Mouse (Mus musculus) kidney, embryonic 16.5 days (tissue): Measurements from ENCODE around the gene Slc38a2. TPM values are rescaled to one million over a fixed set of nuclear protein-coding genes. Genes with fewer than 3 reads are reported as not detected.

Experiments
- ATAC-seq: fragments of 200-750 bp; cut with Nextera tagmentation; 2 replicates; pipeline ENCODE4 v1.8.0; 2017; ENCODE audit warnings: moderate TSS enrichment; ENCODE audit not compliant: low FRiP score, low TSS enrichment
- H3K27ac ChIP-seq: fragments of 300-500 bp; sonication (generic); 2 replicates; pipeline ENCODE4 v1.5.1; 2014; ENCODE audit warnings: low read length
- H3K27me3 ChIP-seq: fragments of 300-500 bp; sonication (generic); 2 replicates; pipeline ENCODE4 v1.6.1; 2014; ENCODE audit warnings: low read length, control low read depth, mixed read lengths; ENCODE audit not compliant: insufficient read depth
- H3K36me3 ChIP-seq: fragments of 300-500 bp; sonication (generic); 2 replicates; pipeline ENCODE4 v1.6.1; 2014; ENCODE audit warnings: low read length, control low read depth, mixed read lengths; ENCODE audit not compliant: insufficient read depth
- H3K4me1 ChIP-seq: fragments of 300-500 bp; sonication (generic); 2 replicates; pipeline ENCODE4 v1.6.1; 2014; ENCODE audit warnings: low read length, control low read depth, mixed read lengths; ENCODE audit not compliant: insufficient read depth
- H3K4me2 ChIP-seq: fragments of 300-500 bp; sonication (generic); replicated peaks from 2 replicates; pipeline ENCODE4 v1.6.1; 2014; ENCODE audit warnings: low read depth, low read length
- H3K4me3 ChIP-seq: fragments of 300-500 bp; sonication (generic); 2 replicates; pipeline ENCODE4 v1.5.1; 2014; ENCODE audit warnings: mild to moderate bottlenecking, low read length
- H3K9ac ChIP-seq: fragments of 300-500 bp; sonication (generic); replicated peaks from 2 replicates; pipeline ENCODE4 v1.6.1; 2014; ENCODE audit warnings: low read length
- H3K9me3 ChIP-seq: fragments of 300-500 bp; sonication (generic); 2 replicates; pipeline ENCODE4 v1.6.1; 2016; ENCODE audit warnings: low read length, control low read depth
- WGBS: fragments of 180-500 bp; shearing (Covaris S2); extraction: QIAGEN DNeasy Blood & Tissue Kit; methylation state at CpG from one replicate; pipeline ENCODE4 v1.1.7; 2014; 5-methylcytosine and 5-hydroxymethylcytosine counted together
- polyA plus RNA-seq: library from polyadenylated mRNA; unstranded; fragments of >200 nt; fragmentation: Nextera tagmentation; extraction: Ambion mirVana; gene quantifications from 2 replicates; pipeline ENCODE4 v1.2.1, GENCODE M21; 2015

Slc38a2 gene
- polyA plus RNA-seq, 1 experiment from 2014 or later = 140 TPM

DNA sequence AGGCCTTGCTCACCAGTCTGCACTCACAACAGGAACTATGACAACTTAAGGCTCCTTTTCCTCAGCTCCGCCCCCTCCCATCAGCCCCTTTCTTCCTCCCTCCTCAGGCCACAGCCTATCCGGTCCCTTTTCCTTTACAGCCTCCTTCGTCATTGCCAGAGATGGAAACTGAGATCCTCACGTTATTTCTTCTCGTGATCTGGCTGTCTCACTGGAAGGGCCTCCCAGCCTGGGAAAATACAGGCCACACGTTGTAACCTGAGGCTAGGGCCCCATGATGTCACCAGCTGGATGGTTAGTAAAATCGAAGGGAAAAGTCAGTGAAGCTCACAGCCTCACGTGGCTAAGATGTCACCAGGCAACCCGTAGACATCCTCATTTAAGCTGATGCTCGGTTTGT lies 61.4 kb downstream of the Slc38a2 start:
- H3K9ac ChIP-seq = no peak overlapping the region
- peaks cover 4% of the 10 kb centered on the region; the same call in 1 of the 2 replicates for H3K9me3 ChIP-seq
- H3K27me3 ChIP-seq = no peaks in the 10 kb centered on the region
- H3K4me3 ChIP-seq = peak overlapping the region; percentile 12; the same call in 1 of the 2 replicates
- ATAC-seq = no peak
- peaks cover 23% of the 10 kb centered on the region for H3K4me1 ChIP-seq
- 29% methylated on average over 10 of the region's 10 CpGs for WGBS
- H3K36me3 ChIP-seq = peaks cover 26% of the 10 kb centered on the region
- H3K4me2 ChIP-seq = 0 out of 2 replicates have a peak overlapping the region, but pooled peaks have one; percentile 16
- no peak overlapping the region for H3K27ac ChIP-seq

Other genes starting within 250 kb of the Slc38a2 start
- gene Scaf11, start 238.9 kb downstream of the Slc38a2 start, polyA plus RNA-seq = 84.6 and 96.5 TPM in 2 replicates
- gene Slc38a1, start 56.8 kb downstream of the Slc38a2 start, polyA plus RNA-seq = 62.4 and 75.7 TPM in 2 replicates